Mouse (Mus musculus) spleen, adult 2 months (tissue): ENCODE results near the gene Lst1.

Experiments used
- CTCF ChIP-seq: fragments of 200-500 bp; IDR thresholded peaks from 2 replicates; pipeline ENCODE4 v1.5.1; 2011; ENCODE audit warnings: mild to moderate bottlenecking, inconsistent platforms; ENCODE audit not compliant: insufficient read depth, insufficient read length, insufficient replicate concordance; ENCODE audit errors: extremely low read depth
- POLR2A ChIP-seq: fragments of 200-500 bp; IDR thresholded peaks from 2 replicates; pipeline ENCODE4 v1.6.1; 2011; ENCODE audit warnings: low read depth, low read length, inconsistent platforms

DNA sequence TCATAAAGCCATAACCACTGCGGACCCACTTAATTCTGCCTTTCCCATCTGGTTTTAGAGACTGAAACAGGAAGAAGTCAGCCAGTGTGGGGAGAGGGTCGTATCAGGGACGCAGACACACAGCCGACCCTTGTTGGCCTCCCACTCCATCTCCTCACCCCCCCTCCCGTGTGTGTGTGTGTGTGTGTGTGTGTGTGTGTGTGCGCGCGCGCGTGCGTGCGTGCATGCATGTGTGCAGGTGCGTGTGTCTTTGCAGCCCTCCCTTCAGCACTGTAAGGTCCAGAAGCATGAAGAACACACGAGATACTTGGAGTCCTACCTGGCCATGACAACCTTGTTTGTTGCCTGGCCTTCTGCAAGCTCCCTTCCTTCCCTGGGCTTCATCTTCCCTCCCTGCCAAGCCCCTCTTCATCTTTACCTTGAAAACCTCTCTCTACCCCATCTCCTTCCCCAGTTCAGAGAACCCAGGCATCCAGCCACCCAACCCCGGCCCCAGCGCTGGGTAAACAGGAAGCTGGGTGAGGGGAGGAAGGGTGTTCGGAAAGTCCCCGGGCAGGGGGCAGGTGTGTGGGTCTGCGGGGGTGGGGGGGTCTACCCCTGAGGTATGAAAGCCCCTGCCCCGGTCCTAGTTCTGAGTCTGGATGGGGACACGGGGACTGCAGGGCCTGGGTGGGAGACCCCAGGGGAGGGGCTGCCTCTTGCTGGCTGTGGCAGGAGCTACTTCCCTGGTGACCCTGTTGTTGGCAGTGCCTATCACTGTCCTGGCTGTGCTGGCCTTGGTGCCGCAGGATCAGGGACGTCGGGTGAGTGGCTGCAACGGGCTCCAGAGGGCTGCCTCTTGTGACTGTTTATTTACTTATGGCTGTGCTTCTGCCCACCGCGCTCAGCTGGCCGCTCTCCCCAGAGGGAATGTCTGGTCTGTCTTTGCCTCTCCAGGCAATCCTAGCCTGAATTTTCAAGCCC, 5.9 kb upstream of the Lst1 start, which contains the start of gene Ltb:
- TF ChIP-seq CTCF (no peak), POLR2A (peak; percentile 81)
